Mouse (Mus musculus) neural tube, embryonic 12.5 days (tissue): ENCODE results near the gene 9530077C05Rik. TPM values are rescaled to one million over a fixed set of nuclear protein-coding genes. Genes with fewer than 3 reads are reported as not detected.
"Not testable (repeated sequence)": the region's sequence is repeated elsewhere in the genome, so short reads cannot be mapped to it uniquely, and the experiment has no call there.

ENCODE experiments used
- ATAC-seq: fragments of 200-750 bp; cut with Nextera tagmentation; 2 replicates; pipeline ENCODE4 v1.8.0; 2017; ENCODE audit warnings: low read depth, mild to moderate bottlenecking, moderate TSS enrichment, moderate library complexity; ENCODE audit not compliant: low FRiP score
- H3K27ac ChIP-seq: fragments of 300-500 bp; sonication (generic); 2 replicates; pipeline ENCODE4 v1.5.1; 2016
- H3K27me3 ChIP-seq: fragments of 300-500 bp; sonication (generic); replicated peaks from 2 replicates; pipeline ENCODE4 v1.6.1; 2016; ENCODE audit warnings: mild to moderate bottlenecking
- H3K36me3 ChIP-seq: fragments of 300-500 bp; sonication (generic); 2 replicates; pipeline ENCODE4 v1.6.1; 2016; ENCODE audit warnings: mild to moderate bottlenecking
- H3K4me1 ChIP-seq: fragments of 300-500 bp; sonication (generic); 2 replicates; pipeline ENCODE4 v1.6.1; 2016
- H3K4me2 ChIP-seq: fragments of 300-500 bp; sonication (generic); replicated peaks from 2 replicates; pipeline ENCODE4 v1.6.1; 2016; ENCODE audit warnings: mild to moderate bottlenecking
- H3K4me3 ChIP-seq: fragments of 300-500 bp; sonication (generic); 2 replicates; pipeline ENCODE4 v1.5.1; 2016
- H3K9ac ChIP-seq: fragments of 300-500 bp; sonication (generic); 2 replicates; pipeline ENCODE4 v1.6.1; 2016; ENCODE audit warnings: mild to moderate bottlenecking
- H3K9me3 ChIP-seq: fragments of 300-500 bp; sonication (generic); 2 replicates; pipeline ENCODE4 v1.6.1; 2016; ENCODE audit warnings: mild to moderate bottlenecking
- WGBS: fragments of 180-500 bp; shearing (Covaris S2); methylation state at CpG from one replicate; pipeline ENCODE4 v1.1.7; 2016; 5-methylcytosine and 5-hydroxymethylcytosine counted together
- polyA plus RNA-seq: library from polyadenylated mRNA; unstranded; fragments of >200 nt; fragmentation: Nextera tagmentation; extraction: Ambion mirVana; gene quantifications from 2 replicates; pipeline ENCODE4 v1.2.1, GENCODE M21; 2016

9530077C05Rik gene
- polyA plus RNA-seq, 1 experiment from 2014 or later, result 6.7 TPM

DNA sequence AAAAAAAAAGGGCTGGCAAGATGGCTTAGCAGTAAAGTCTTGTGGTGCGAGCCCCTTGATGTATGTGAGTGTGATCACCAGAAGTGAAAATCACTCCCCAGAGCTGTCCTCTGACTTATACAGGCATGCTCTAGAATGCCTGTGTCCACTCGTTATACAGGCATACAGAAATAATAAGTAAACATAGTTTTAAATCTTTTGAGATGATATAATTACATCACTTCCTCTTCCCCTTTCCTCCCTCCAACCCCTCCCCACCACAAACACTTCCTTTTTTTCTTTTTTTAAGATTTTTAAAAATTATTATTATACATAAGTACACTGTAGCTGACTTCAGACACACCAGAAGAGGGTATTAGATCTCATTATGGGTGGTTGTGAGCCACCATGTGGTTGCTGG, 16.6 kb upstream of the 9530077C05Rik start:
- Histone ChIP-seq H3K27me3 (no peaks in the 10 kb centered on the region), H3K27ac (no peak overlapping the region), H3K9ac (no peak overlapping the region), H3K4me2 (no peak overlapping the region), H3K36me3 (no peaks in the 10 kb centered on the region), H3K4me3 (no peak overlapping the region), H3K9me3 (no peaks in the 10 kb centered on the region), H3K4me1 (0 out of 2 replicates have a peak, but pooled peaks cover 2% of the 10 kb centered on the region)
- 85% methylated on average over 2 of the region's 2 CpGs for WGBS
- no peak for ATAC-seq

DNA sequence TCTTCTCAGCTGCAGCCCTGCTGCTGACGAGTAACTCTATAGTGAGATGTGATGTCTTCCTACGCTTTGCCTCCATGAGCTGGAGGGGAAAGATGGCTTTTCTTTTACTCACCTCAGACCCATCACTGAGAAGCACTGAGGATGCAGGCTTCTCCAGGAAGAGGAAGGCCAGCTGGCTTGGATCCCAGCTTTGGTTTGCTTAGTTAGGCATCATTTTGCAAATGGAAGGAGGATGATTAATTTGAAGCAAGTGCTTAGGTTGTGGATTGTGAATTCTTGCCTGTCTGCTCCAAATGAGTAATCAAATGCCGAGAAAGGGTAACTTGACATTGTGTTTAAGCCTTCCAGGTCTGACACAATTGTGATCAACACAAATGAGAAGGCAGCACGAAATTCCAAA, 12.3 kb upstream of the 9530077C05Rik start:
- Histone ChIP-seq H3K9ac (no peak overlapping the region), H3K27me3 (no peaks in the 10 kb centered on the region), H3K36me3 (no peaks in the 10 kb centered on the region), H3K27ac (no peak overlapping the region), H3K4me3 (no peak overlapping the region), H3K4me2 (no peak overlapping the region), H3K4me1 (no peaks in the 10 kb centered on the region), H3K9me3 (no peaks in the 10 kb centered on the region)
- ATAC-seq, result no peak
- WGBS, result 79% methylated on average over 4 of the region's 4 CpGs

DNA sequence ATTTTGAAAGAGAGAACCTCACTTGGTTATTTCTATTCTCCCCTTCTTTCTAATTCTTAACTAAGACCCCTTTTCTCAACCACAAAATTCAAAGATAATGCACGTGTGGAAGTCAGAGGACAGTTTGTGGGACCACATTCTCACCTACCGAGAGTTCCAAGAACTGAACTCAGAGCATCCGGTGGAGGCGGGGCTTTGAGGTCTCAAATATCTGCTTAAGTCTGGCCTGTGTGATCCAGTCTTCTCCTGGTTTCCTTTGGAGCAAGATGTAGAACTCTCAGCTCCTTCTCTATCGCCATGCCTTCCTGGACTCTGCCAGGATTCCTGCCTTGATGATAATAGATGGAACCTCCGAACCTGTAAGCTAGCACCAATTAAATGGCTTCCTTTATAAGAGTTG, 9.3 kb upstream of the 9530077C05Rik start:
- Histone ChIP-seq H3K4me3 (no peak overlapping the region), H3K36me3 (no peaks in the 10 kb centered on the region), H3K9me3 (no peaks in the 10 kb centered on the region), H3K27ac (no peak overlapping the region), H3K4me2 (no peak overlapping the region), H3K9ac (no peak overlapping the region), H3K27me3 (no peaks in the 10 kb centered on the region), H3K4me1 (no peaks in the 10 kb centered on the region)
- WGBS, result 89% methylated on average over 6 of the region's 6 CpGs
- ATAC-seq, result no peak

DNA sequence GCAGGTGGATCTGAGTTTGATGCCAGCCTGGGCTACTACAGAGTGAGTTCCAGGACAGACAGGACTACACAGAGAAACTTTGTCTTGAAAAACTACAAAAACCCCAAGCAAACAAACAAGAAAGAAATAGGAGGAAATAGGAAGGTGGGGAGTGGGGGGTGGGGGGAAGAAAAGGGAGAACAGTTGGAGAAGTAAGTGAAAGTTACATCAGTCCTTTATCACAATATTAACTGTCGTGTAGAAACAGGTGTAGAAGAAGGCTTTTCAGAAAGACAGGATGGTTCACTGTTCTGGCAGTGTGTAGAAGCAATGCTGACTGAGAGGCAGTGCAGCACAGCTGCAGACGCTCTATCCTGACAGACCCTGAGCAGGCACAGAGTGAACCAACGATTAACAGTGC, 8.3 kb upstream of the 9530077C05Rik start:
- no peaks in the 10 kb centered on the region for H3K4me1 ChIP-seq
- 86% methylated on average over 3 of the region's 3 CpGs for WGBS
- no peak overlapping the region for H3K4me3 ChIP-seq
- no peak overlapping the region for H3K4me2 ChIP-seq
- no peak overlapping the region for H3K9ac ChIP-seq
- H3K27me3 ChIP-seq, result no peaks in the 10 kb centered on the region
- no peaks in the 10 kb centered on the region for H3K9me3 ChIP-seq
- no peaks in the 10 kb centered on the region for H3K36me3 ChIP-seq
- ATAC-seq, result no peak
- H3K27ac ChIP-seq, result no peak overlapping the region

DNA sequence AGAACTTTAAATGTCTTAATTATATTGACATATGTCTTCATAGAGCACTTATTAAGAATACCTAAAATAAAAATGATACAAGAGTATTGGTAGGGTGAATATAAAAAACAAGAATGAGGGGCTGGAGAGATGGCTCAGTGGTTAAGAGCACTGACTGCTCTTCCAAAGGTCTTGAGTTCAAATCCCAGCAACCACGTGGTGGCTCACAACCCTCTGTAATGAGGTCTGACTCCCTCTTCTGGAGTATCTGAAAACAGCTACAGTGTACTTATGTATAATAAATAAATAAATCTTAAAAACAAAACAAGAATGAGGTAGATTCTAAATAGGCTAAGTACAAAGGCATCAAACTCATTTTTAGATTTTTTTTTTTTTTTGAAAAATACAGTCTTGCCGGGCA, 7.8 kb upstream of the 9530077C05Rik start:
- H3K9me3 ChIP-seq, H3K27ac ChIP-seq, H3K36me3 ChIP-seq, H3K4me2 ChIP-seq, H3K4me3 ChIP-seq, H3K4me1 ChIP-seq, H3K27me3 ChIP-seq, H3K9ac ChIP-seq, ATAC-seq: not testable (repeated sequence)
- 64% methylated on average over 2 of the region's 2 CpGs for WGBS

DNA sequence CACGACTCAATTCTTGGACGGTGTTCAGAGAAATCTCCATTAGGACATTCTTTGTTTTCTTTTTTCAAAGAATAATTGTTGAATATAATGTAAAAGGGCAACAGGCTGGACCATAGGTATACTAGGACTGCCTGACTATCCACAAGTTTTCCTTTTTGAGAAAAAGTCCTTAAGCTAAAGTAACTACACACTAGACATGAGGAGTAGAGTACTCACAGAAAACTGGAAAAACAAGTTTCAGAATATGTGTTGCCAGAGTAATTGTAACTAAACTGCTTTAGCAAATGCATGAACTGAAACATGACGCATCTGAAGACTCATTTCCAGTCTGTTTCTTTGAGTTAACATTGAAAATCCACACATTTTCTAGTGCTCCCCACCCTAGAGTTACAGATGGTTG, 5.9 kb upstream of the 9530077C05Rik start:
- WGBS, result 83% methylated on average over 3 of the region's 3 CpGs
- Histone ChIP-seq H3K27ac (no peak overlapping the region), H3K4me1 (no peaks in the 10 kb centered on the region), H3K27me3 (no peaks in the 10 kb centered on the region), H3K36me3 (no peaks in the 10 kb centered on the region), H3K4me3 (no peak overlapping the region), H3K4me2 (no peak overlapping the region), H3K9me3 (no peaks in the 10 kb centered on the region), H3K9ac (no peak overlapping the region)
- no peak for ATAC-seq

DNA sequence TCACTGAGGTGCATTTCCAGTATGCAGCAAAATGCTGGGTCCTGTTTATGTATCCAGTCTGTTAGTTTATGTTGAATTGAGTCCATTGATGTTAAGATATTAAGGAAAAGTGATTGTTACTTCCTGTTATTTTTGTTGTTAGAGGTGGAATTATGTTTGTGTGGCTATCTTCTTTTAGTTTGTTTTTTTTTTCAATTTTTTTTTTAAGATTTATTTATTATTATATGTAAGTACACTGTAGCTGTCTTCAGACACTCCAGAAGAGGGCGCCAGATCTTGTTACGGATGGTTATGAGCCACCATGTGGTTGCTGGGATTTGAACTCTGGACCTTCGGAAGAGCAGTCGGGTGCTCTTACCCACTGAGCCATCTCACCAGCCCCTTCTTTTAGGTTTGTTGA, 3.7 kb upstream of the 9530077C05Rik start:
- 80% methylated on average over 4 of the region's 4 CpGs for WGBS
- not testable (repeated sequence) for H3K4me1 ChIP-seq, ATAC-seq, H3K27ac ChIP-seq, H3K27me3 ChIP-seq, H3K9ac ChIP-seq, H3K4me2 ChIP-seq, H3K9me3 ChIP-seq, H3K4me3 ChIP-seq, H3K36me3 ChIP-seq

DNA sequence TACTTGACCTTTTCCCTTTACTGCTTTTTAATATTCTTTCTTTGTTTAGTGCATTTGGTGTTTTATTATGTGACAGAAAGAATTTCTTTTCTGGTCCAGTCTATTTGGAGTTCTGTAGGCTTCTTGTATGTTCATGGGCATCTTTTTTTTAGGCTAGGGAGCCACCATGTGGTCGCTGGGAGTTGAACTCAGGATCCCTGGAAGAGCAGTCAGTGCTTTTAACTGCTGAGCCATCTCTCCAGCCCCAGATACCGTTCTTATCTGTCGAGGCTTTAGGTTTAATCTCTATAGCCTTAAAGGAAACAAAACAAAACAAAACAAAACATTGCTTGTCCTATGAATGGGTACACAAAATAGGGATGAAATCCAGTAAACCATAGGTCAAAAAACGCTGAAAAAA, 3.0 kb upstream of the 9530077C05Rik start:
- H3K9me3 ChIP-seq, ATAC-seq, H3K4me1 ChIP-seq: not testable (repeated sequence)

DNA sequence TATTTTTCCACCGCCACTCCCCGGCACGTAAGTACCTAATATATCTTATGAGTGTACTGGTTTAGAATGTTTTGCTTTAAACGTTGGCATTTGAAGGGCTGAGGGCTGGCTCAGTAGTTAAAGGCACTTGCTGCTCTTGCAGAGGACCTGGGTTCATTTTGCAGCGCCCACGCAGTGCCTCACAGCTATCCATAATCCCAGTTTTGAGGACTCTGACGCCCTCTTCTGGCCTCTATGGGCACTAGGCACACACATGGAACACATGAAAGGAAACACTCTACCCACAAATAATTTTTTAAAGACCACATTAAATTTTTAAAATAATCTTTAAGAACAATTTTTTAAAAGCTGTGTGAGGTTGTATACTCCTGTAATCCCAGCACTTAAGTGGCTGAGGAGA, 1.8 kb upstream of the 9530077C05Rik start:
- ATAC-seq, result no peak

More for the DNA sequence above, 3.0 kb upstream of the 9530077C05Rik start:
- H3K27me3 ChIP-seq, H3K36me3 ChIP-seq, H3K9ac ChIP-seq, H3K4me3 ChIP-seq, H3K4me2 ChIP-seq, H3K27ac ChIP-seq: not testable (repeated sequence)
- WGBS, result 28% methylated on average over 4 of the region's 4 CpGs

DNA sequence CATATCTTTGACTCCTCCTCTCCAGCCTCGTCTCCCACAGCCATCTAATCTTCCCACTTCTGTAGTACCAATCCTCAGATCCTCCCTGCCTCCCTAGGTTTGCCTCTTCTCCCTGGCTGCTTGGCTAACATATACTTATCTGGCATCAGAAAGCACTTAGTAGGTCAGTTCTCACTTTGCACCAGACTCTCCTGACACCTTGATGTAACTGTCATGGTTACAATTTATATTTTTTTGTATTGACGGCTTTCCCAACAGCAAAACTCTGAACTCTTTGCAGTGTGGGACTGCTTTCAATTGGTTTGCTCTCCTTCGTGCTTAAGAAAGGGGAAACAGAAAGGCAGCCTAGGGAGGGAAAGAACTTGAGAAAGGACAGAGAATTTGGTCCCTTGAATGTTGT, 4.9 kb downstream of the 9530077C05Rik start:
- no peak for ATAC-seq
- Histone ChIP-seq H3K36me3 (no peaks in the 10 kb centered on the region), H3K27me3 (no peaks in the 10 kb centered on the region), H3K9me3 (no peaks in the 10 kb centered on the region), H3K27ac (no peak overlapping the region), H3K9ac (no peak overlapping the region), H3K4me3 (no peak overlapping the region), H3K4me1 (no peaks in the 10 kb centered on the region; the same call in 1 of the 2 replicates), H3K4me2 (no peak overlapping the region)
- WGBS, result 77% methylated on average over 3 of the region's 3 CpGs

More for the DNA sequence above, 1.8 kb upstream of the 9530077C05Rik start:
- H3K27ac ChIP-seq, result no peak overlapping the region
- H3K4me3 ChIP-seq, result no peak overlapping the region
- no peaks in the 10 kb centered on the region for H3K27me3 ChIP-seq
- no peak overlapping the region for H3K9ac ChIP-seq
- no peaks in the 10 kb centered on the region; the same call in 1 of the 2 replicates for H3K4me1 ChIP-seq
- no peaks in the 10 kb centered on the region for H3K36me3 ChIP-seq
- no peak overlapping the region for H3K4me2 ChIP-seq
- WGBS, result 79% methylated on average over 7 of the region's 7 CpGs
- no peaks in the 10 kb centered on the region for H3K9me3 ChIP-seq

DNA sequence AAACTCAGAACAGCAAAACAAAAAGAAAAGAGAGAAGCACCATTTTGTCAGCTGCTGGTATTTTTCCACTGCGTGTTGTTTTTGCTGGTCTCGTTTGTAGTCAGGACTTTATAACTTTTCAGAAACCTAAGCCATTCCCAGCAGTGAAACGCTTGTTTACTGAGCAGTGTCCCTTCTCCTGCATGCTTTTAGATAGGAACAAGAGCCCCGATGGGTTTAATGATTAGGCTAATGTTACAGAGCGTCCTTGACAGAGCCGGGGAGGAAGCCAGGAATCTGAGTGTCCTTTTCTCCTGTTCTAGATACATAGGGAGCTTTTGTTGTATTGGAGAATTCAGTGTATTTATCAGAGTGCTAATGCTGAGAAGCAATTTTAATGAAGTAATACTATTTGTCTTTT, 6.2 kb downstream of the 9530077C05Rik start:
- Histone ChIP-seq H3K9ac (no peak overlapping the region), H3K4me2 (no peak overlapping the region), H3K4me1 (no peaks in the 10 kb centered on the region; the same call in 1 of the 2 replicates), H3K27me3 (no peaks in the 10 kb centered on the region), H3K27ac (no peak overlapping the region), H3K4me3 (no peak overlapping the region), H3K36me3 (no peaks in the 10 kb centered on the region), H3K9me3 (no peaks in the 10 kb centered on the region)
- 59% methylated on average over 6 of the region's 6 CpGs for WGBS
- ATAC-seq, result no peak

DNA sequence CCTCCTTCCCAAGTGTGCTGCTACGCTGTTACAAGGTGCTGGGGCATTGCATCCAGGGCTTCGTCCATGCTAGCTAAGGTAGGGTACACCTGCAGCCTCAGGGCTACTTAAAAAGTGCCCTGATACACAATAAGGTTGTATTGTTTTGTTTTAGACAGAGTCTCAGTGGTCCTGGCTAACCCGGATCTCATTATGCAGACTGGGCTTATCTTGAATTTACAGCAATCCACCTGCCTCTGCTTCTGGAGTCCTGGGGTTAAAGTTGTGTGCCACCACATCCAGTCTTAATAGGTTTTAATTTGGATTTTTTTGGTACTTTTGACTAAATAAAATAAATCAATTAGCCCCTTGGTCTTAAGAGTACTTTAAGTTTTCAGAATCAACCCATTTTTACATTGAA, 8.6 kb downstream of the 9530077C05Rik start:
- H3K4me2 ChIP-seq, result no peak overlapping the region
- no peak for ATAC-seq
- H3K9ac ChIP-seq, result no peak overlapping the region
- H3K27ac ChIP-seq, result no peak overlapping the region
- 84% methylated on average over 3 of the region's 3 CpGs for WGBS
- H3K36me3 ChIP-seq, result no peaks in the 10 kb centered on the region
- no peak overlapping the region for H3K4me3 ChIP-seq
- no peaks in the 10 kb centered on the region for H3K27me3 ChIP-seq
- H3K9me3 ChIP-seq, result no peaks in the 10 kb centered on the region
- no peaks in the 10 kb centered on the region; the same call in 1 of the 2 replicates for H3K4me1 ChIP-seq

DNA sequence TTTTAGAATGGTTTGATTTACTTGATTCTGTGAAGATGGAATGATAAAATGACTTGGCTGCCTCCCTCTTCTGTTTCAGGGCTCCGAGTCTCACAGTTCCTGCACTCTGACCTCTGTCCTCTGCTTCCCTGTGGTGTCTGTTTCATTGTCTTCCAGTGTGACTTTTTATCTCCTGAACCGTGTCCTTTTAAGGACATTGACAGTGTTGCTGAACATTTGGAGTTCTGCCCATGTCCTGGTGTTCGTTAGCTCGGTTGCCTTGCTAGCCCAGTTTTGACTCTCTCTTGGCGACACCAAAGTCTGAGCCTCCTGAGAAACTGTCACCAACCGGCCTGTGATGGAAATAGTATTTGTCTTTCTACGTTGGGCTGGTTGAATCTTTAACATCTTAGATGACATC, 9.2 kb downstream of the 9530077C05Rik start:
- Histone ChIP-seq H3K27ac (no peak overlapping the region), H3K9me3 (no peaks in the 10 kb centered on the region), H3K4me2 (no peak overlapping the region), H3K4me1 (no peaks in the 10 kb centered on the region; the same call in 1 of the 2 replicates), H3K36me3 (no peaks in the 10 kb centered on the region), H3K27me3 (no peaks in the 10 kb centered on the region), H3K4me3 (no peak overlapping the region), H3K9ac (no peak overlapping the region)
- ATAC-seq, result no peak
- WGBS, result 35% methylated on average over 7 of the region's 7 CpGs
